Mouse (Mus musculus): ENCODE measurements around the gene Rexo1. TPM values are rescaled to one million over a fixed set of nuclear protein-coding genes. Genes with fewer than 3 reads are reported as not detected.

The Rexo1 gene
- polyA plus RNA-seq, 1 experiment = 72.0 TPM

- no peak for TF ChIP-seq POLR2A (IDR thresholded peaks at IDR 0.05; ENCODE audit: borderline replicate concordance, extremely low read depth, insufficient read depth, insufficient read length, poor library complexity, severe bottlenecking)
- TF ChIP-seq CTCF (IDR thresholded peaks at IDR 0.05; ENCODE audit: borderline replicate concordance, extremely low read depth, insufficient read depth, insufficient read length) = no peak
- peak; percentile 70 for DNase-seq (ENCODE audit: low read depth)
These were observed 35.2 kb downstream of the Rexo1 start for GRCm38 (mm10) chr10:80526172-80526571.

- no peak for DNase-seq (ENCODE audit: low read depth)
These were observed 38.1 kb downstream of the Rexo1 start for GRCm38 (mm10) chr10:80523299-80523698.

GRCm38 (mm10) chr10:80519287-80519686 lies 42.1 kb downstream of the Rexo1 start:
- no peak for DNase-seq (ENCODE audit: low read depth)
- TF ChIP-seq POLR2A (IDR thresholded peaks at IDR 0.05; ENCODE audit: borderline replicate concordance, extremely low read depth, insufficient read depth, insufficient read length, poor library complexity, severe bottlenecking) = no peak
- TF ChIP-seq CTCF (IDR thresholded peaks at IDR 0.05; ENCODE audit: borderline replicate concordance, extremely low read depth, insufficient read depth, insufficient read length) = peak; percentile 13; the same call in 1 of the 2 replicates

More at GRCm38 (mm10) chr10:80523299-80523698, 38.1 kb downstream of the Rexo1 start:
- TF ChIP-seq CTCF (IDR thresholded peaks at IDR 0.05; ENCODE audit: borderline replicate concordance, extremely low read depth, insufficient read depth, insufficient read length) (peak; percentile 38; the same call in 1 of the 2 replicates), POLR2A (IDR thresholded peaks at IDR 0.05; ENCODE audit: borderline replicate concordance, extremely low read depth, insufficient read depth, insufficient read length, poor library complexity, severe bottlenecking) (no peak)

DNA sequence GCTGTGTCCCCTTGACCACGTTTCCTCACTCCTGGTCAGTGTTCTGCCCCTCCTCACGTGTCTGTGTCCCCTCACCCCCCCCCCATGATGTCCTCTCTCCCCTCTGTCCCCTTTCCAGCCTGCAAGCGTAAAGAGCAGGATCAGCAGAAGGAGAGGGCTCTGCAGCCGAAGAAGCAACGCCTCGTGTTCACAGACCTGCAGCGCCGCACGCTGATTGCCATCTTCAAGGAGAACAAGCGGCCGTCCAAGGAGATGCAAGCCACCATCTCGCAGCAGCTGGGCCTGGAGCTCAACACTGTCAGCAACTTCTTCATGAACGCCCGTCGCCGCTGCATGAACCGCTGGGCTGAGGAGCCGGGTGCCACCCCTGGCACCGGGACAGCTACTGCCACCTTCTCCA lies 47.6 kb downstream of the Rexo1 start:
- TF ChIP-seq CTCF (IDR thresholded peaks at IDR 0.05; ENCODE audit: borderline replicate concordance, extremely low read depth, insufficient read depth, insufficient read length) = no peak
- no peak for TF ChIP-seq POLR2A (IDR thresholded peaks at IDR 0.05; ENCODE audit: borderline replicate concordance, extremely low read depth, insufficient read depth, insufficient read length, poor library complexity, severe bottlenecking)

DNA sequence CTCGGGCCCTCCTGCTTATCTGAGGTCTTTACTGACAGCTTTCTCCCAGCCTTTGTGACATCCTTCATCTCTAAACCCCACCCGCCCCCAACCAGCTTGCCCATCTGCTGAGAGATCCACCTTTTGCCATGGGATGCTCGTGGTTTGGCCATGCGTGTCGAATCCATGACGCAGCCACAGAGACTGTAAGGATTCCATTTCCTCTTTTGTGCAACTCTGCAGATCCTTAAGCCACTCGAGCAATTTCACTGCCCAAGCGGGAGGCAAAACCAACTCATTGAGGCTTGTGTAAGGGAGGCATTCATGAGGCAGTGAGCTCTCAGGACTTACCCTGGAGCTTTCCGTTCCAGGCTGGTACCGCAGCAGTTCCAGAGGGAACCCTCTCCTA lies 51.1 kb downstream of the Rexo1 start:
- TF ChIP-seq CTCF (IDR thresholded peaks at IDR 0.05; ENCODE audit: borderline replicate concordance, extremely low read depth, insufficient read depth, insufficient read length) (no peak), POLR2A (IDR thresholded peaks at IDR 0.05; ENCODE audit: borderline replicate concordance, extremely low read depth, insufficient read depth, insufficient read length, poor library complexity, severe bottlenecking) (no peak)
- DNase-seq (ENCODE audit: low read depth) = no peak

More for the DNA sequence above, 47.6 kb downstream of the Rexo1 start:
- peak; percentile 43 for DNase-seq (ENCODE audit: low read depth)

GRCm38 (mm10) chr10:80509412-80510272 lies 51.7 kb downstream of the Rexo1 start:
- TF ChIP-seq POLR2A (IDR thresholded peaks at IDR 0.05; ENCODE audit: borderline replicate concordance, extremely low read depth, insufficient read depth, insufficient read length, poor library complexity, severe bottlenecking) (no peak), CTCF (IDR thresholded peaks at IDR 0.05; ENCODE audit: borderline replicate concordance, extremely low read depth, insufficient read depth, insufficient read length) (peak; percentile 91)
- DNase-seq (ENCODE audit: low read depth) = peak; percentile 84

- TF ChIP-seq POLR2A (IDR thresholded peaks at IDR 0.05; ENCODE audit: borderline replicate concordance, extremely low read depth, insufficient read depth, insufficient read length, poor library complexity, severe bottlenecking) (no peak), CTCF (IDR thresholded peaks at IDR 0.05; ENCODE audit: borderline replicate concordance, extremely low read depth, insufficient read depth, insufficient read length) (peak; percentile 89)
- DNase-seq (ENCODE audit: low read depth) = peak; percentile 67
These were observed 55.1 kb downstream of the Rexo1 start for GRCm38 (mm10) chr10:80506222-80506621.

GRCm38 (mm10) chr10:80504724-80505123 lies 56.6 kb downstream of the Rexo1 start:
- TF ChIP-seq POLR2A (IDR thresholded peaks at IDR 0.05; ENCODE audit: borderline replicate concordance, extremely low read depth, insufficient read depth, insufficient read length, poor library complexity, severe bottlenecking) (no peak), CTCF (IDR thresholded peaks at IDR 0.05; ENCODE audit: borderline replicate concordance, extremely low read depth, insufficient read depth, insufficient read length) (no peak)
- no peak for DNase-seq (ENCODE audit: low read depth)

GRCm38 (mm10) chr10:80503599-80504220 lies 57.6 kb downstream of the Rexo1 start:
- no peak for DNase-seq (ENCODE audit: low read depth)
- TF ChIP-seq POLR2A (IDR thresholded peaks at IDR 0.05; ENCODE audit: borderline replicate concordance, extremely low read depth, insufficient read depth, insufficient read length, poor library complexity, severe bottlenecking) = no peak
- no peak for TF ChIP-seq CTCF (IDR thresholded peaks at IDR 0.05; ENCODE audit: borderline replicate concordance, extremely low read depth, insufficient read depth, insufficient read length)

DNA sequence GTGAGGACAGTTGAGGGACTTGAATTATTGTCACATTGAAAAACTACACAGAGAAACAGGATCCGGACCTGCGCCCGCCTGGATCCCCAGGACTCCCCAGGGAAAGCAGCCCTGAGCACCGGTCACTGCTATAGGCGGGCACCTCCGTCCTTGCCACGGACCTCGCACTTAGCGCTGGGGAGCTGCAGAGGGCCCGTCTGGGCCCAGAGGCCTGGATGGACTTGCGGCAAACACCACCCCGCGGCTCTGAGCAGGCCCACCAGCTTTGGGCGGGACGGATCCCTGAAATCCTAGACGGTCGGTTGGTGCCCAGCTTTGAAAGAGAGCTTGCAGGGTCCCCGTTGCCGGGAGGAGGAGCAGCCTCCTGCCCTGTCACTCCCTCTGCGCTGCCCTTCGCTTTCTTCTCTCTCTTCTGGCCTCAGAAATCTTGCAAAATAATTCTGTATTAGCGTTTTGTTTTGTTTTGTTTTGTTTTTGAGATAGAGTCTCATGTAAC lies 58.5 kb downstream of the Rexo1 start:
- no peak for DNase-seq (ENCODE audit: low read depth)
- TF ChIP-seq POLR2A (IDR thresholded peaks at IDR 0.05; ENCODE audit: borderline replicate concordance, extremely low read depth, insufficient read depth, insufficient read length, poor library complexity, severe bottlenecking) (no peak), CTCF (IDR thresholded peaks at IDR 0.05; ENCODE audit: borderline replicate concordance, extremely low read depth, insufficient read depth, insufficient read length) (no peak)

DNA sequence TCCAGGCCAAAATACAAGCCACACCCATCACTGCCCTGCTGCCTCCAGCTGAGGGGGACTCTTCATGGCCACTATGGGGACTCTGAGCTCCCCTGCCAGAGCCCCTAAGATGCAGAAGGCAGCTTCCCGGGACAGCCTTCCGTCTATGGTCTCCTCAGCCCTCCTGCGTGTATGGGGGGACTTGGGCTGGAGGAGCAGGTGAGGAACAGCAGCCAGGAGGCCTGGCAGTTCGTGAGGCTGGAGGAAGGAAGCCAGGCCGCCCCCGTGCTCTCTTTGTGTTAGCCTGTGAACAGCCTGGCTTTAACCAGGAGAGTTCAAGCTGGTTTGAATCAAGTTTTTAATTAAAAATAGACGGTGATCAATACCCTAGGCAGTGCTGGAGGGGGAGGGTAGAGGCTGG lies 59.1 kb downstream of the Rexo1 start:
- TF ChIP-seq CTCF (IDR thresholded peaks at IDR 0.05; ENCODE audit: borderline replicate concordance, extremely low read depth, insufficient read depth, insufficient read length) (no peak), POLR2A (IDR thresholded peaks at IDR 0.05; ENCODE audit: borderline replicate concordance, extremely low read depth, insufficient read depth, insufficient read length, poor library complexity, severe bottlenecking) (no peak)
- no peak for DNase-seq (ENCODE audit: low read depth)

All from brain, embryonic 14.5 days (tissue).